Mouse (Mus musculus): Measurements from ENCODE around the gene 5330417C22Rik.

DNA sequence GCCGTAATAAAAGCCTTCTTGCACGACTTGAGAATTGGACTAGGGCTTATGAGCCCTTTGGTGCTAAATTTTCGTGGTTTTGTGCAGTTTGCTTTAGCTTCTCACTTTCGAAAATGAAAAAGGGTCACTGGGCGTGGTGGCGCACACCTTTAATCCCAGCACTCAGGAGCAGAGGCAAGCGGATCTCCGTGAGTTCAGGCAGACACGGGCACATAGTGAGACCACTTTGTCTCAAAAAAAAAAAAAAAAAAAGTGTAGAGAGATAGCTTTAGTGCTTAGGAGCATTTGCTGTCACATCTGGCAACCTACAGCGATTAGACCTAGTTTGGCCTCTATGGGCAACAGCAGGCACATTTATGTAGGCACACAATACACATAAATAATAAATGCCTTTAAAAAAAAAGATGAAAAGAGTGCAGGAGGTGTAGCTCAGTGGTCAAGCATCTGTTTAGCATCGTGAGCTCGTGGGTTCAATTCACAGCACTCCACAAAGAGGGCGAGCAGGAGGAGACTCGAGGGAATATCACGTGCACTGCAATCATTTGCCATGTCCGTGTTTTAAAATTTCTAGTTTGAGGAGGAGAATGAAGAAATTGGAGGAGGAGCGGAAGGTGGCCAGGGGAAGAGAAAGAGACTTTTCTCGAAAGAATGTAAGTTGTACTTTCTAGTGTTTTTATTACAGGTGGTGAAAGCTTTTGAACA is 36.1 kb upstream of the 5330417C22Rik start:
- TF ChIP-seq CTCF (IDR thresholded peaks at IDR 0.05; ENCODE audit: control insufficient read depth, insufficient read depth, low read length), result no peak
- TF ChIP-seq POLR2A (IDR thresholded peaks at IDR 0.05; ENCODE audit: borderline replicate concordance, control insufficient read depth, low read depth, low read length), result no peak

Measured in bone marrow, adult 2 months (tissue).